Mouse (Mus musculus) right cerebral cortex, postnatal 4 days (tissue): ENCODE measurements around the gene Tmem39b.
"Not testable (repeated sequence)": the region's sequence is repeated elsewhere in the genome, so short reads cannot be mapped to it uniquely, and the experiment has no call there.

Experiments
- DNase-seq: peaks from one replicate; pipeline ENCODE4 v3.0.0-alpha.2; 2022

Tmem39b gene

GRCm38 (mm10) chr4:129696158-129696985 lies at the start of gene Tmem39b:
TSS of gene Tmem39b (minus strand) at chr4:129696838.
- peak; percentile 88 for DNase-seq

DNA sequence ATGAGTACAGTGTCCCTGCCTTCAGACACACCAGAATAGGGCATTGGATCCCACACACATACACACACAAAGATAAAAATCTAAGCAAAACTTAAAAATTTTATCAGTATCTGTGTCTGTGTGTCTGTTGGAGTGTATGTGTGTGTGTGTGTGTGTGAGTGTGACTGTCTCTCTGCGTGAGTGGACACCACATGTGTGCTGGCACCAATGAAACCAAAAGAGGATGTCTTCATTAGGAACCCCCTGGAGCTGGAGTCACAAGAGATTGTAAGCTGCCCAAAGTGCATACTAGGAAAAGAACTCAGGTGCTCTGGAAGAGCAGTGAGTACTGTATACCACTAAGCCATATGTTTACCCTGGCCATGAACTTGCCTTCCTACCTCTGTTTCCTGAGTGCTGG lies 49.5 kb upstream of the Tmem39b start:
- no peak for DNase-seq

DNA sequence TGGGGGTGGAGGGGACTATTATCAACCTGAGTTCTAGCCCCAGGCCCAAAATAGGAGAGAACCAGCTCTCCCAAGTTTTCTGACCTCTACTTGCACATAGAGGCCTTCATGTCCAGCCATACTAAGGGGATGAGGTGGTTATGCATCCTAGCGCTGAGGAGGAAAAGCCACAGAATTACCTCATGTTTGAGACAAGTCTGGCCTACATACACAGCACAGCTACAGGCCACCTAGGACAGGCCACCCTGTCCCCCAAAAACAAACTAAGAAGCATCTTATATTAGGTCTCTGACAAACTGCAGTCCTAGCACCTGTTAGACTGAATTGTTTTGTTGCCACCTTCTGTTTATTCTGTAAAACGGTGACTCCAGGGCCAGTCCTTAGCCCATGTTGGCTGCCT lies 46.9 kb upstream of the Tmem39b start:
- DNase-seq, result no peak

DNA sequence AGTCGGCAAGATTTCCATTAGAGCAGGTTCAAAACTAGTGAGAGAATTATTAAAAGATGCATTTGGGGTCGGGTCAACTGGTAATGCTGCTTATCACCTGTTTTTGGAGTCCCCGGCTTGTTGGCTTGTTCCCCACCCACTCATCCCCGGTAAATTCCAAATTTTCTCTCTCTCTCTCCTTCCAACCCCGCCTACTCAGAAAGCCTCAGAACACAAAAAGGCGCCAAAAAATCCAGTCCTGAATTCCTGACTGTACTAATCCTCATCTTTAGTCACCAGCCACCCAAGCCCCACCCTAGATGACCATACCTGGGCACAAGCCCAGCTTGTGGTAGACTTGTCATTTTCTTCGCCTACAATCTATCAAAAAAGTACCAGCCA lies 46.4 kb upstream of the Tmem39b start:
- no peak for DNase-seq

GRCm38 (mm10) chr4:129742232-129743009 lies 45.8 kb upstream of the Tmem39b start, which contains the start of gene Khdrbs1:
TSS of gene Khdrbs1 (minus strand) at chr4:129742303.
- DNase-seq, result peak; percentile 99

DNA sequence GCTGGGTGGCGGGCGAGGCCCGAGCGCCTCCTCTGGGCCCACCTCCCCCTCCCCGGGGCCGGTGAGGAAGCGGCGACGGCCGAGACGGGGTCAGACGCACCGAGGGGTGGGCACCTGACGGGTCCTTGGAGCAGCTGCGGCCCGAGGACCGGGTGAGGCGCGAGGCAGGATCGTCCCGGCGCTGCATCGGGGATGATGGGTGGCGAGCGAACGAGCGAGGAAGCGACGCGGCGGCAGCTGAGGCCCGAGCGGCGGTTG lies 45.3 kb upstream of the Tmem39b start:
- no peak for DNase-seq

GRCm38 (mm10) chr4:129741251-129741973 lies 44.8 kb upstream of the Tmem39b start:
- peak; percentile 37 for DNase-seq

- DNase-seq, result no peak
Measured at GRCm38 (mm10) chr4:129739111-129739645, 42.5 kb upstream of the Tmem39b start.

GRCm38 (mm10) chr4:129736173-129736572 lies 39.5 kb upstream of the Tmem39b start:
- DNase-seq, result no peak

GRCm38 (mm10) chr4:129735485-129735884 lies 38.8 kb upstream of the Tmem39b start:
- not testable (repeated sequence) for DNase-seq

GRCm38 (mm10) chr4:129731423-129731822 lies 34.8 kb upstream of the Tmem39b start:
- no peak for DNase-seq

DNA sequence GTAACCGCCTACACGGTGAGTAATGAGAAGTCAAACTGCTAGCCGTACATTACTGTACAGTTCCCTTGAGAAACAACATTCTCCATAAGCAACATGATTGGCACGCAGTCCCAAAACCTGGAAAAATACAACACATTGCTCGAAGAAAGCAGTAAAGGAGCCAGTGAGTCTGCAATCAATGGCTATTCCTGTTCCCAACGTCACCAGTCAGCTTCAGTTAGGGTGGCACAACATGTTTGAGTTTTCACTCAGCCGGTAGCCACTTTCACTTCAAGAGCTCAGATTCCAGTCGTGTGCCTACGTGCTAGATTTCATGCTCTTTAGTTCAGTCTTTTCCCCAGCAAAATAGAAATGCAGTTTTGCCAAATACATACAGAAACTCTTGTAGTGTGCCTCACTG lies 19.7 kb upstream of the Tmem39b start:
- DNase-seq, result no peak

GRCm38 (mm10) chr4:129709486-129710129 lies 13.0 kb upstream of the Tmem39b start:
- no peak for DNase-seq

DNA sequence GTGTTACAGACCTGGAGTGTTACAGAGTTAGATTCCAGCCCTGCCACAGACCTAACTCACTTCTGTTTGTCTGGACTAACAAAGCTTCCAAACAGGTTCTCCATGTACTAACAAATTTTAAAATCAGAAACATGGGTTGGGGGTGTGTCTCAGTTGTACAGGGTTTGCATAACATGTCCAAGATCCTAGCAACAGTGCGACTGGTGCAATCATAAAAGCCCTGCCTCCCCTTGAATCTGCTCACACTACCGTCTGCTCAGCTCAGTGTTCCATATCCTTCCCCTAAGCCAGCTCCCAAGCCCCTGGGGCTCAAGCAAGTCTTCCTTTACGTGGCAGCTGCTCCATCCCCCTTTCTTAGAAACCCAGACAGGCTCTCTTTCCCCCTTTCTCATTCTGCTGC lies 10.1 kb upstream of the Tmem39b start:
- DNase-seq, result no peak

- peak; percentile 74 for DNase-seq
Measured at GRCm38 (mm10) chr4:129702454-129702853, 5.8 kb upstream of the Tmem39b start.

GRCm38 (mm10) chr4:129701503-129702377 lies 5.1 kb upstream of the Tmem39b start:
- peak; percentile 92 for DNase-seq

- DNase-seq, result not testable (repeated sequence)
Measured at GRCm38 (mm10) chr4:129700661-129701060, 4.0 kb upstream of the Tmem39b start.

DNA sequence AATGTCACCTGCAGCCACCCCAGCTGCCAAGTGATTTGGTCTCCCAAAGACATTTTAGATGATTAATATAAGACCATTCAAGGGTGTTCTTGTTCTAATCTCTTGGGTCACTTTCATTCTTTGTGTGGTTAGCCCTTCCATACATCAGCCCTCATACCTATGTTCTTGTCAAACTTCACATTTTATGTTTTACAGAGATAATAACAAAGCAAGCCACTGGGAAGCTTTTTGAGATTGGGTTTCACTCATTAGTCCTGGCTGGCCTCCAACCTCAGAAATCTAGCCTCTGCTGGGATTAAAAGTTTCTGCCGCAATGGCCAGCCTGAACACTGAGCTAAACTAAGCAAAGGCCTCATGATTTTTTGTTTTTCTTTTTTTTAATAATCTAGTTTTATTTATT lies 3.6 kb upstream of the Tmem39b start:
- DNase-seq, result no peak

DNA sequence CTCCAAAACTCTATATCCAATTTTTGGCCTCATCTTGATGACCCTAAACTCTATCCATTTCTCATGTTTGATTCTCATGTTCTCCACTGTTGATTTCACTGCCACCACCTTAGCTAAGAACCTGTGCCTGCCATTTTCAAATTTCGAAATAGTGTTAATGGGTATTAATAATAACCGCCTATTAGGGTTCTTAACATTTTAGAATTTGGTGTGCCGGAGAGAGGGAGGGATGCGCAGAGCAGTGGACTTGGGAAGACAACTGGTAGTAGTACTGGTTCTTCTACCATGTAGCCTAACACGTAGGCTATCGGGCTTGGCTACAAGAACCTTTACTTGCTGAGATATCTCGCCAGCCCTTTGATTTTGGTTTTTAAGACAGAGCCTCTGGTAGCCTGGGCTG lies 553 bp upstream of the Tmem39b start:
- DNase-seq, result no peak

- DNase-seq, result no peak
Measured at GRCm38 (mm10) chr4:129695815-129696157, 852 bp downstream of the Tmem39b start.

DNA sequence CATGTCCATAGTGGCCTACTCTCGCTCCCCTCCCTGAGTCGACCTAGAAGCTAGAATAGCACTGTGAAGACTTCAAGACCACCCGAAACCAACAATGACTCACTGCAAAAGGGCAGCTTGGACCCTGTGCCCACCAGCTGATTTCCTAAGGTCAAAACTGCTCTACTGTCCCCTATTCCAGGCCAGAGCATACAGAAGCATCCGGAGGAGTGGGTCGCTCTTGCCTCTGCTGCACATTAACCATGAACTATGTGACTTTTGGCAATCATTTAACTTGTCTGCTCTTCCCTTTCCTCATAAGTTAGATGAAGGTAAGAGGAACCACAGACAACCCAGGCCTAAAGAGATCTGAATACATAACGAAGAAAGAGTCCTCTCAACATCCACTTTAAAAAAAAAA lies 12.1 kb downstream of the Tmem39b start:
- no peak for DNase-seq

DNA sequence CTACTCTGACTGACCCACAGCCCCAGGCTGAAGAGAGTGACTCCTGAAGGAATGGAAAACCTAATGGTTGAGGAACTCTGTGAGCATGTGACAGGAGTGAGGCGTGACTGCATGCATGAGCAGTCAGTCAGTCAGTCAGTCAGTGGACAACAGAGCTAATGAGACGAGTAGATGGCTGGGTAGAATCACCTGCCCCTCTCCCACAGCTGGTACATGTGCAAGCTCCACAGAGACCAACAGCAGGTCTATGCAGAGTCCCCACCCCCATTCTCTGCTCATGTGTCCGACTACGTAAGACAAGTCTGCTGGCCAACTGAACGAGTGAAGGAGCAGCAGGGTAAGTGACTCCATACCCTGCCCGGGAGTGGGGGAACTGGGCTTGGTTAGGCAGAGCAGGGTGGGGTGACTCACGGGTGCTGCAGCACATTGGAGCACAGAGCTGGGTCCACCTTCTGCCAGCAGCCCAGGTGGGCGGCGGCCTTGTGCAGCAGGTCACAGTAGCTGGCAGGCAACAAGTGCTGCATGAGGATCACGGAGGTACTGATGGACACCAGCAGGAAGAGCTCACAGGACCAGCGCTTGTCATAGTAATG lies 12.6 kb downstream of the Tmem39b start:
- DNase-seq, result no peak
